Mouse (Mus musculus): ENCODE data around the gene Tpcn1.

Tpcn1 gene

DNA sequence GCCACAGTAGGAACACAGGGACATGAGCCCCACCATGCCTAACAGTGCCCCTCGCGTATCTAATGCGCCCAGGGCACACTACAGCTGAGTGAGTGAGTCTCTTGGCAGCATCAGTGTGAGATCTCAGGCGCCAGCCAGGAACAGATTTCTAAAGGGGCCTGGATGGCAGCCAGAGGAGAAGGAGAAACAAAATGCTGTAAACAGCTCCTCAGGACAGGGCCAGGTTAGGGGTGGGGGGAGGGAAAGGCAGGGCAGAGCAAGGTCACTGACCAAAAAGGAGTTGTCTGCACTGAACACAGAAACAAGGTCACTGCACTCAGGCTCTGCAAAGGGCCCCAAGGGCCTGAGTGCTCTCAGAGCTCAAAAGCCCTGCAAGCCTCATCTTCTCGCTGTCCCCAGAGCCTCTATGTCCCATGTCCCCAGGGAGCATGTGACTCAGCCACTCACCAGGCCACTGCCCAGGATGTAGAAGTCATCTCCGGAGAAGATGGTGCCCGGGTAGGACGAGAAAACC is 97.7 kb downstream of the Tpcn1 start:
- no peak for DNase-seq (ENCODE audit: extremely low spot score, low spot score)

DNA sequence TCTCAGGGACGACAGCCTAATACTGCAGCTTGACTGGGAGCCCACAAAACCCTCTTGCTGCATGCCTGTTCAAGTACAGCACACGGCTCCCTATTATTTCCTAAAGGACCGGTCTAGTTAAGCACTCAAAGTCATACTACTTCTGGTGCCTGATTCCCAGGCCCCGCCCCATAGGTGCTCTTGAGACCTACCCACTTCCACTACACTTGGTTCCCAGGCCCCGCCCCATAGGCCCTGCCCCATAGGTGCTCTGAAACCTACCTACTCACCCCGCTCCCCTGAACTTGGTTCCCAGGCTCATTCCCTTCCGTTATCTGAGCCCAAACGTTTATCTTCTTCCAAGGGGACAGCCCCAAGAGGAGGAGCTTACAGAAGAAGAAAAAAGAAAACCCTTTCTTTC is 100.6 kb downstream of the Tpcn1 start:
- DNase-seq (ENCODE audit: extremely low spot score, low spot score), result no peak
